Mouse (Mus musculus) layer of hippocampus, adult 18-20 months (tissue): Measurements from ENCODE around the gene Hoxc9. TPM values are rescaled to one million over a fixed set of nuclear protein-coding genes. Genes with fewer than 3 reads are reported as not detected.

Experiments
- DNase-seq, 2 experiments: peaks; one replicate each; pipeline ENCODE4 v3.0.0; 2022; ENCODE audit warnings: low spot score in 2 of 2
- long read RNA-seq: library from polyadenylated mRNA; stranded (forward); transcript quantifications from one replicate; pipeline ENCODE4 v2.0.0, GENCODE M21; 2021
- total RNA-seq, 2 experiments: library from RNA; stranded (reverse); gene quantifications; 2 replicates each; pipeline ENCODE4 v1.2.3; 2021

The Hoxc9 gene
- not detected for total RNA-seq
- long read RNA-seq: 0 reads

GRCm38 (mm10) chr15:102976171-102976570 lies at the start of gene Hoxc9:
Gene Hoxc9 (plus strand): TSS chr15:102976439.
- DNase-seq: no peak

- DNase-seq: no peak
These were observed 49.1 kb upstream of the Hoxc9 start for GRCm38 (mm10) chr15:102927032-102927645.

- no peak for DNase-seq
These were observed 44.4 kb upstream of the Hoxc9 start for GRCm38 (mm10) chr15:102931706-102932358.

GRCm38 (mm10) chr15:102934438-102934837 lies 41.8 kb upstream of the Hoxc9 start:
- no peak for DNase-seq

GRCm38 (mm10) chr15:102934897-102935296 lies 41.3 kb upstream of the Hoxc9 start:
- DNase-seq: no peak

- DNase-seq: no peak
These were observed 39.8 kb upstream of the Hoxc9 start, which contains the start of gene Hoxc12 for GRCm38 (mm10) chr15:102936279-102936972. Gene Hoxc12 (plus strand): TSS chr15:102936757.

GRCm38 (mm10) chr15:102937036-102937666 lies 39.1 kb upstream of the Hoxc9 start:
- DNase-seq: no peak

GRCm38 (mm10) chr15:102939256-102940155 lies 36.7 kb upstream of the Hoxc9 start:
- DNase-seq: no peak

- no peak for DNase-seq
These were observed 33.3 kb upstream of the Hoxc9 start for GRCm38 (mm10) chr15:102942739-102943467.

- DNase-seq: no peak
These were observed 32.8 kb upstream of the Hoxc9 start for GRCm38 (mm10) chr15:102943468-102943813.

GRCm38 (mm10) chr15:102945185-102946077 lies 30.8 kb upstream of the Hoxc9 start:
- DNase-seq: no peak

- no peak for DNase-seq
These were observed 29.0 kb upstream of the Hoxc9 start for GRCm38 (mm10) chr15:102947276-102947675.

GRCm38 (mm10) chr15:102948842-102949241 lies 27.4 kb upstream of the Hoxc9 start:
- DNase-seq: no peak

- DNase-seq: no peak
These were observed 26.5 kb upstream of the Hoxc9 start for GRCm38 (mm10) chr15:102949696-102950095.

- no peak for DNase-seq
These were observed 25.4 kb upstream of the Hoxc9 start for GRCm38 (mm10) chr15:102950877-102951276.

GRCm38 (mm10) chr15:102953561-102953960 lies 22.7 kb upstream of the Hoxc9 start:
- no peak for DNase-seq

- DNase-seq: no peak
These were observed 21.8 kb upstream of the Hoxc9 start, which contains the start of gene Hoxc11 for GRCm38 (mm10) chr15:102954192-102955006. Gene Hoxc11 (plus strand): TSS chr15:102954427.

- DNase-seq: no peak
These were observed 21.2 kb upstream of the Hoxc9 start for GRCm38 (mm10) chr15:102955007-102955382.
